Mouse (Mus musculus): ENCODE measurements around the gene Wfdc9. TPM values are rescaled to one million over a fixed set of nuclear protein-coding genes. Genes with fewer than 3 reads are reported as not detected.

The Wfdc9 gene
- polyA plus RNA-seq (2016; fragmentation: Nextera tagmentation; extraction: Ambion mirVana), result not detected in 2 replicates

GRCm38 (mm10) chr2:164656483-164656882 lies at the start of gene Wfdc9:
Gene Wfdc9 (minus strand): TSS chr2:164656583.
- Histone ChIP-seq H3K4me1 (replicated peaks) (no peaks in the 10 kb centered on the region), H3K9me3 (no peaks in the 10 kb centered on the region), H3K27me3 (ENCODE audit: insufficient read depth, poor library complexity, severe bottlenecking) (0 out of 2 replicates have a peak, but pooled peaks cover 3% of the 10 kb centered on the region), H3K36me3 (no peaks in the 10 kb centered on the region), H3K4me3 (no peak within 1 kb of the TSS), H3K27ac (no peak within 1 kb of the TSS)
- no peak for DNase-seq (ENCODE audit: low spot score)
- WGBS, result 82% methylated on average over 9 of the region's 9 CpGs

- WGBS, result 91% methylated on average over 14 of the region's 14 CpGs
- Histone ChIP-seq H3K4me1 (replicated peaks) (no peaks in the 10 kb centered on the region), H3K9me3 (no peaks in the 10 kb centered on the region; the same call in 1 of the 2 replicates), H3K27ac (no peak overlapping the region), H3K27me3 (ENCODE audit: insufficient read depth, poor library complexity, severe bottlenecking) (no peaks in the 10 kb centered on the region), H3K4me3 (no peak overlapping the region), H3K36me3 (no peaks in the 10 kb centered on the region)
- DNase-seq (ENCODE audit: low spot score), result no peak
Measured at GRCm38 (mm10) chr2:164705991-164706390, 49.6 kb upstream of the Wfdc9 start.

DNA sequence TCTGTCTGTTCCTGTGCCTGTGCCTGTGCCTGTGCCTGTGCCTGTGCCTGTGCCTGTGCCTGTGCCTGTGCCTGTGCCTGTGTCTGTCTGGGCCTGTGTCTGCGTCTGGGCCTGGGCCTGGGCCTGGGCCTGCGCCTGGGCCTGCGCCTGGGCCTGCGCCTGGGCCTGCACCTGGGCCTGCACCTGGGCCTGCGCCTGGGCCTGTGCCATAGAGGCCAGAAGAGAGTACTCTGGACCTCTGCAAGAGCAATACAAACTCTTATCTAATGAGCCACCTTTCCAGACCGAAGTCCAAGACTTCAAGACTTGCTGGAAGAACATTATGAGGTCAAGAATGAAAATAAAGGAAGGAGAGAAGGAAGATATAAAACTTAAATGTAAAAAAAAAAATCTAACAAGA lies 48.9 kb upstream of the Wfdc9 start:
- no peaks in the 10 kb centered on the region for H3K27me3 ChIP-seq (ENCODE audit: insufficient read depth, poor library complexity, severe bottlenecking)
- no peak overlapping the region for H3K4me3 ChIP-seq
- DNase-seq (ENCODE audit: low spot score), result no peak
- H3K27ac ChIP-seq, result no peak overlapping the region
- WGBS, result 91% methylated on average over 6 of the region's 6 CpGs
- H3K4me1 ChIP-seq (replicated peaks), result no peaks in the 10 kb centered on the region
- H3K36me3 ChIP-seq, result no peaks in the 10 kb centered on the region
- no peaks in the 10 kb centered on the region; the same call in 1 of the 2 replicates for H3K9me3 ChIP-seq

DNA sequence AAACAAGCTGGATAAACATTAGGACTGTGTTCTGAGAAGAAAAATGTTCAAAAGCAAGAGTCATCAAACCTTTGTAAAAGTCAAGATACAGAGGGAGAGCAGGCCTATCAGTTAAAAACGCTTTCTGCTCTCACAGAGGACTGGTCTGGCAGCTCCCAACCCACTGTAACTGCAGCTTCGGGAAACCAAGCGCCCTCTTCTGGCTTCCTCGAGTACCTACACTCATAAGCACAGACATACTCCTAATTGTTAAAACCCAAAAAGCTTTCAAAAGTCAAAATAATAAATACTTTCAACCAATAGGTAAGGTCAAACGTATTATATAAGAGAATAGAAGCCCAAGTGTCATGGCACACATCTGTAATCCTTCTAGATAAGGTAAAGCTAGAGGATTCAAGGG lies 47.9 kb upstream of the Wfdc9 start:
- WGBS, result 83% methylated on average over 5 of the region's 5 CpGs
- H3K4me3 ChIP-seq, result no peak overlapping the region
- no peaks in the 10 kb centered on the region for H3K36me3 ChIP-seq
- H3K27me3 ChIP-seq (ENCODE audit: insufficient read depth, poor library complexity, severe bottlenecking), result no peaks in the 10 kb centered on the region
- H3K9me3 ChIP-seq, result no peaks in the 10 kb centered on the region; the same call in 1 of the 2 replicates
- no peak overlapping the region for H3K27ac ChIP-seq
- no peaks in the 10 kb centered on the region for H3K4me1 ChIP-seq (replicated peaks)
- no peak for DNase-seq (ENCODE audit: low spot score)

DNA sequence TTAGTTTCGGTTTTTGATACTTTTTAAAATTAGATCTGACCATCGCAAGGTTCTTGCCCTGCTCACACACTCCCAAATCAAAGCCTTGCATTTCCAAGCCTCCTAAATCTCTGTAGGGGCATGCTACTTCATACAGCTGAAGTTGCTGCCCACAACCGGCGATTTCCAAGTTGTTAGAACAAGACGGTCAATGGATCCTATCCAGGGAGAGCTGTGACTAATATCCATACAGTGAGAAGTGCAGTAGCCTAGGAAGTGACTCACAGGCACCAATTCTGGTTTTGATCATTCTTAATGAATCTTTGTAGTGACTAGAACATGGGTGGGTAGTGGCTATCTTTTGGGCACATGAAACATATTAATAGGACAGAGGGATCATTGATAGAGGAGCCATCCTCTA lies 45.4 kb upstream of the Wfdc9 start:
- no peaks in the 10 kb centered on the region for H3K27me3 ChIP-seq (ENCODE audit: insufficient read depth, poor library complexity, severe bottlenecking)
- no peaks in the 10 kb centered on the region for H3K36me3 ChIP-seq
- no peaks in the 10 kb centered on the region for H3K4me1 ChIP-seq (replicated peaks)
- no peaks in the 10 kb centered on the region; the same call in 1 of the 2 replicates for H3K9me3 ChIP-seq
- H3K27ac ChIP-seq, result no peak overlapping the region
- H3K4me3 ChIP-seq, result no peak overlapping the region
- no peak for DNase-seq (ENCODE audit: low spot score)
- whole genome bisulfite sequencing, result 92% methylated on average over 5 of the region's 5 CpGs

- WGBS, result 90% methylated on average over 5 of the region's 5 CpGs
- Histone ChIP-seq H3K9me3 (no peaks in the 10 kb centered on the region; the same call in 1 of the 2 replicates), H3K4me1 (replicated peaks) (no peaks in the 10 kb centered on the region), H3K27me3 (ENCODE audit: insufficient read depth, poor library complexity, severe bottlenecking) (no peaks in the 10 kb centered on the region), H3K27ac (no peak overlapping the region), H3K4me3 (no peak overlapping the region), H3K36me3 (no peaks in the 10 kb centered on the region)
- DNase-seq (ENCODE audit: low spot score), result no peak
Measured at GRCm38 (mm10) chr2:164700959-164701358, 44.6 kb upstream of the Wfdc9 start.

GRCm38 (mm10) chr2:164698201-164698600 lies 41.8 kb upstream of the Wfdc9 start, which contains the start of gene Spint4:
Gene Spint4 (plus strand): TSS chr2:164698501.
- DNase-seq (ENCODE audit: low spot score), result no peak
- Histone ChIP-seq H3K9me3 (no peaks in the 10 kb centered on the region), H3K27me3 (ENCODE audit: insufficient read depth, poor library complexity, severe bottlenecking) (no peaks in the 10 kb centered on the region), H3K4me1 (replicated peaks) (no peaks in the 10 kb centered on the region), H3K27ac (no peak within 1 kb of the TSS), H3K36me3 (no peaks in the 10 kb centered on the region), H3K4me3 (no peak within 1 kb of the TSS)
- 78% methylated on average over 4 of the region's 4 CpGs for WGBS

- 66% methylated on average over 3 of the region's 3 CpGs for WGBS
- H3K27me3 ChIP-seq (ENCODE audit: insufficient read depth, poor library complexity, severe bottlenecking), result no peaks in the 10 kb centered on the region
- no peaks in the 10 kb centered on the region for H3K9me3 ChIP-seq
- H3K36me3 ChIP-seq, result no peaks in the 10 kb centered on the region
- no peak within 1 kb of the TSS for H3K27ac ChIP-seq
- no peak for DNase-seq (ENCODE audit: low spot score)
- H3K4me1 ChIP-seq (replicated peaks), result peaks cover 2% of the 10 kb centered on the region; the same call in 1 of the 2 replicates
- H3K4me3 ChIP-seq, result no peak within 1 kb of the TSS
Measured at GRCm38 (mm10) chr2:164684807-164685206, 28.4 kb upstream of the Wfdc9 start, which contains the start of gene Wfdc13. Gene Wfdc13 (plus strand): TSS chr2:164685107.

DNA sequence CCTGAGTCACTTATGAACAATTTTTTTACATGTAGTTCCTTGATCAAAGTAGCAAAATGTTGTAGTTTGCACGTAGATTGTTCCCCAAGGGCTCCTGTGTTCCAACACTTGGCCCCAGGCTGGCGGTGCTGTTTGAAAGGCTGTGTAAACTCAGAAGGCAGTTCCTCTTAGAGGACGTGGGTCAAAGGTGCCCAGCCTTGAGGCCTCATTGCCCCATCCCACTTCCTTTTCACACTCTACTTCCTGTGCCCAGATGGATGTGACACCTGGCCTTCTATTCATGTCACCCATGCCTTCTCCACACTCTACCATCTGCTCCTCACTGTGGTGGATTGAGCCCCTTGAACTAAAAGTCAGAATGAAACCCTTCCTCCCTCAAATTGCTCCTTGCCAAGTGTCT lies 23.5 kb upstream of the Wfdc9 start:
- no peak overlapping the region for H3K27ac ChIP-seq
- H3K9me3 ChIP-seq, result no peaks in the 10 kb centered on the region
- no peaks in the 10 kb centered on the region for H3K36me3 ChIP-seq
- WGBS, result 53% methylated on average over 3 of the region's 3 CpGs
- peak; percentile 21 for DNase-seq (ENCODE audit: low spot score)
- peaks cover 12% of the 10 kb centered on the region for H3K4me1 ChIP-seq (replicated peaks)
- H3K4me3 ChIP-seq, result no peak overlapping the region
- no peaks in the 10 kb centered on the region for H3K27me3 ChIP-seq (ENCODE audit: insufficient read depth, poor library complexity, severe bottlenecking)

DNA sequence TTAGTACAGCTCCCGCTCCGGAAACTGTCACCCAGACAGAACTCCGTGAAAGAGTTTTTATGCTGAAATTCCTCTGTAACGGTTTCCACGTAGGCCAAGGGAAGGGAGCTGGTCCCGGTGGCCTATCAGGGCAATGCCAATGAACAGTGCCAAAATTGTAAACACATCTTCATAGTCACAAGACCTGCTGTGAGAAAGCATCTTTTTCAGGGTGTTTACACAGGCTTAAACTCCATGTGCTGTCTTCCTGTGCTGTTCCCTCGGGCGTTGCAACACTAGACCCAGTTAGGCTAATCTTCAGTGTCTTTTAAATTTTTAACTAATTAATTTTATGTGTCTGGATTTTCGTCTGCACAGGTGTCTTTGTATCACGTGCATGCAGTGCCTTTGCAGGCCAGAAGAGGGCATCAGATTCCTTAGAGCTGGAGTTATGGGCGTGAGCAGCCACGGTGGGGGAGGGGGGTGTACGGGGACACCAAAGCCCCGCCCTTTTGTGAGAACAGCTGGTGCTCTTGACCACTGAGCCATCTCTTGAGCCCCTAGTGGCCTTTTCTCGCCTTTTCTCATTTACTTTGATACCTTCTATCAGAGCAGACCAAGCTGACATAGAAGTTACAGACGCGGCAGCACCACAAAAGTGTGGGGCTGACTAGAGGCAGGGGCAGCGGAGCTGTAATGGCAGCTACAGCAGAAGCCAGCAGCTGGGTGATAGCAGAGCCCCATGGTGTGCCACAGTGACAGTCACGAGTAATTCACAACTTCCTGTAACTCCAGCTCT lies 22.7 kb upstream of the Wfdc9 start:
- Histone ChIP-seq H3K4me1 (replicated peaks) (peaks cover 12% of the 10 kb centered on the region), H3K27me3 (ENCODE audit: insufficient read depth, poor library complexity, severe bottlenecking) (no peaks in the 10 kb centered on the region), H3K36me3 (no peaks in the 10 kb centered on the region), H3K9me3 (no peaks in the 10 kb centered on the region), H3K27ac (0 out of 2 replicates have a peak overlapping the region, but pooled peaks have one; percentile 50), H3K4me3 (peak overlapping the region; percentile 41)
- peak; percentile 85 for DNase-seq (ENCODE audit: low spot score)
- WGBS, result 24% methylated on average over 19 of the region's 19 CpGs

GRCm38 (mm10) chr2:164676916-164677685 lies 20.7 kb upstream of the Wfdc9 start:
- Histone ChIP-seq H3K27ac (no peak overlapping the region), H3K36me3 (no peaks in the 10 kb centered on the region)
- 86% methylated on average over 16 of the region's 16 CpGs for WGBS

GRCm38 (mm10) chr2:164676103-164676502 lies 19.7 kb upstream of the Wfdc9 start:
- no peaks in the 10 kb centered on the region for H3K36me3 ChIP-seq
- H3K27ac ChIP-seq, result no peak overlapping the region
- H3K4me1 ChIP-seq (replicated peaks), result peaks cover 12% of the 10 kb centered on the region
- DNase-seq (ENCODE audit: low spot score), result no peak
- 0 out of 2 replicates have a peak, but pooled peaks cover 2% of the 10 kb centered on the region for H3K9me3 ChIP-seq
- no peaks in the 10 kb centered on the region for H3K27me3 ChIP-seq (ENCODE audit: insufficient read depth, poor library complexity, severe bottlenecking)
- WGBS, result 78% methylated on average over 7 of the region's 7 CpGs
- H3K4me3 ChIP-seq, result no peak overlapping the region

More at GRCm38 (mm10) chr2:164676916-164677685, 20.7 kb upstream of the Wfdc9 start:
- H3K4me1 ChIP-seq (replicated peaks), result peaks cover 12% of the 10 kb centered on the region
- no peak for DNase-seq (ENCODE audit: low spot score)
- 0 out of 2 replicates have a peak, but pooled peaks cover 2% of the 10 kb centered on the region for H3K9me3 ChIP-seq
- no peaks in the 10 kb centered on the region for H3K27me3 ChIP-seq (ENCODE audit: insufficient read depth, poor library complexity, severe bottlenecking)
- H3K4me3 ChIP-seq, result no peak overlapping the region

- Histone ChIP-seq H3K27ac (no peak within 1 kb of the TSS), H3K27me3 (ENCODE audit: insufficient read depth, poor library complexity, severe bottlenecking) (no peaks in the 10 kb centered on the region), H3K4me1 (replicated peaks) (peaks cover 4% of the 10 kb centered on the region; the same call in 1 of the 2 replicates), H3K36me3 (no peaks in the 10 kb centered on the region), H3K9me3 (peaks cover 2% of the 10 kb centered on the region; the same call in 1 of the 2 replicates), H3K4me3 (no peak within 1 kb of the TSS)
- no peak for DNase-seq (ENCODE audit: low spot score)
- WGBS, result 84% methylated on average over 7 of the region's 7 CpGs
Measured at GRCm38 (mm10) chr2:164673987-164674386, 17.6 kb upstream of the Wfdc9 start, which contains the start of gene Wfdc11. Gene Wfdc11 (minus strand): TSS chr2:164674087.
